Mouse (Mus musculus): Measurements from ENCODE around the gene Abhd12.
A peak's percentile ranks its signal among the peaks of the same experiment; 100 is the strongest.
"Not testable (repeated sequence)": the region's sequence is repeated elsewhere in the genome, so short reads cannot be mapped to it uniquely, and the experiment has no call there.

Abhd12 gene

GRCm38 (mm10) chr2:150904272-150904935 lies at the start of gene Abhd12:
Gene Abhd12, minus strand, starts transcription at chr2:150904741.
- DNase-seq (ENCODE audit: extremely low read depth, low read depth, low spot score), result no peak

GRCm38 (mm10) chr2:150951201-150951600 lies 46.7 kb upstream of the Abhd12 start:
- DNase-seq (ENCODE audit: extremely low read depth, low read depth, low spot score), result no peak

- no peak for DNase-seq (ENCODE audit: extremely low read depth, low read depth, low spot score)
Measured at GRCm38 (mm10) chr2:150950056-150950455, 45.5 kb upstream of the Abhd12 start.

- no peak for DNase-seq (ENCODE audit: extremely low read depth, low read depth, low spot score)
Measured at GRCm38 (mm10) chr2:150949652-150950051, 45.1 kb upstream of the Abhd12 start.

GRCm38 (mm10) chr2:150948786-150949185 lies 44.2 kb upstream of the Abhd12 start:
- no peak for DNase-seq (ENCODE audit: extremely low read depth, low read depth, low spot score)

GRCm38 (mm10) chr2:150947880-150948611 lies 43.5 kb upstream of the Abhd12 start:
- DNase-seq (ENCODE audit: extremely low read depth, low read depth, low spot score), result not testable (repeated sequence)

- DNase-seq (ENCODE audit: extremely low read depth, low read depth, low spot score), result not testable (repeated sequence)
Measured at GRCm38 (mm10) chr2:150947341-150947740, 42.8 kb upstream of the Abhd12 start.

GRCm38 (mm10) chr2:150944017-150944416 lies 39.5 kb upstream of the Abhd12 start:
- DNase-seq (ENCODE audit: extremely low read depth, low read depth, low spot score), result no peak

- DNase-seq (ENCODE audit: extremely low read depth, low read depth, low spot score), result no peak
Measured at GRCm38 (mm10) chr2:150934659-150935058, 30.1 kb upstream of the Abhd12 start.

GRCm38 (mm10) chr2:150933482-150933881 lies 28.9 kb upstream of the Abhd12 start:
- DNase-seq (ENCODE audit: extremely low read depth, low read depth, low spot score), result no peak

GRCm38 (mm10) chr2:150930806-150931205 lies 26.3 kb upstream of the Abhd12 start:
- DNase-seq (ENCODE audit: extremely low read depth, low read depth, low spot score), result no peak

GRCm38 (mm10) chr2:150929156-150929555 lies 24.6 kb upstream of the Abhd12 start:
- no peak for DNase-seq (ENCODE audit: extremely low read depth, low read depth, low spot score)

- DNase-seq (ENCODE audit: extremely low read depth, low read depth, low spot score), result no peak
Measured at GRCm38 (mm10) chr2:150927038-150927720, 22.6 kb upstream of the Abhd12 start.

- DNase-seq (ENCODE audit: extremely low read depth, low read depth, low spot score), result no peak
Measured at GRCm38 (mm10) chr2:150923505-150923904, 19.0 kb upstream of the Abhd12 start.

- no peak for DNase-seq (ENCODE audit: extremely low read depth, low read depth, low spot score)
Measured at GRCm38 (mm10) chr2:150923026-150923425, 18.5 kb upstream of the Abhd12 start.

GRCm38 (mm10) chr2:150922165-150922564 lies 17.6 kb upstream of the Abhd12 start:
- no peak for DNase-seq (ENCODE audit: extremely low read depth, low read depth, low spot score)

- peak; percentile 74 for DNase-seq (ENCODE audit: extremely low read depth, low read depth, low spot score)
Measured at GRCm38 (mm10) chr2:150921697-150922096, 17.2 kb upstream of the Abhd12 start.

- DNase-seq (ENCODE audit: extremely low read depth, low read depth, low spot score), result no peak
Measured at GRCm38 (mm10) chr2:150920543-150920942, 16.0 kb upstream of the Abhd12 start.

- DNase-seq (ENCODE audit: extremely low read depth, low read depth, low spot score), result no peak
Measured at GRCm38 (mm10) chr2:150918720-150919119, 14.2 kb upstream of the Abhd12 start.

GRCm38 (mm10) chr2:150915786-150916185 lies 11.2 kb upstream of the Abhd12 start:
- DNase-seq (ENCODE audit: extremely low read depth, low read depth, low spot score), result no peak

GRCm38 (mm10) chr2:150914781-150915515 lies 10.4 kb upstream of the Abhd12 start:
- DNase-seq (ENCODE audit: extremely low read depth, low read depth, low spot score), result no peak
